Mouse (Mus musculus) cortical plate, adult 2 months (tissue): ENCODE measurements around the gene Npas3. TPM values are rescaled to one million over a fixed set of nuclear protein-coding genes. Genes with fewer than 3 reads are reported as not detected.

Experiments
- H3K27ac ChIP-seq: fragments of 200-500 bp; 2 replicates; pipeline ENCODE4 v1.5.1; 2012; ENCODE audit warnings: low read length, control low read depth, inconsistent platforms; ENCODE audit not compliant: insufficient read depth
- H3K4me1 ChIP-seq: fragments of 200-500 bp; 2 replicates; pipeline ENCODE4 v1.6.1; 2011; ENCODE audit warnings: low read length; ENCODE audit not compliant: control insufficient read depth, insufficient read depth
- H3K4me3 ChIP-seq: fragments of 200-500 bp; 2 replicates; pipeline ENCODE4 v1.5.1; 2011; ENCODE audit warnings: mild to moderate bottlenecking, low read length, control low read depth; ENCODE audit not compliant: insufficient read depth
- CTCF ChIP-seq: fragments of 200-500 bp; IDR thresholded peaks from 2 replicates; pipeline ENCODE4 v1.5.1; 2011; ENCODE audit warnings: mild to moderate bottlenecking, control low read depth, low read length; ENCODE audit not compliant: insufficient read depth; ENCODE audit errors: extremely low read depth
- POLR2A ChIP-seq: fragments of 200-500 bp; IDR thresholded peaks from 2 replicates; pipeline ENCODE4 v1.6.1; 2011; ENCODE audit warnings: mild to moderate bottlenecking, low read length, control low read depth; ENCODE audit not compliant: insufficient read depth; ENCODE audit errors: extremely low read depth
- polyA plus RNA-seq: library from polyadenylated mRNA; depleted of rRNA; stranded (reverse); fragments of >200 nt; gene quantifications from 2 replicates; pipeline ENCODE4 v1.2.3, GENCODE M21; 2012

Npas3 gene
- polyA plus RNA-seq, 1 experiment, result 7.9 TPM

- no peak overlapping the region for H3K4me3 ChIP-seq
- H3K4me1 ChIP-seq, result no peaks in the 10 kb centered on the region
- H3K27ac ChIP-seq, result no peak overlapping the region
- TF ChIP-seq POLR2A (no peak), CTCF (no peak)
These were observed 613.8 kb downstream of the Npas3 start for GRCm38 (mm10) chr12:53862281-53862680.

GRCm38 (mm10) chr12:53864436-53865136 lies 616.1 kb downstream of the Npas3 start:
- H3K4me3 ChIP-seq, result no peak overlapping the region
- no peak for TF ChIP-seq POLR2A
- no peak for TF ChIP-seq CTCF
- no peak overlapping the region for H3K27ac ChIP-seq
- no peaks in the 10 kb centered on the region for H3K4me1 ChIP-seq

GRCm38 (mm10) chr12:53865691-53866090 lies 617.2 kb downstream of the Npas3 start:
- H3K4me1 ChIP-seq, result no peaks in the 10 kb centered on the region
- H3K4me3 ChIP-seq, result no peak overlapping the region
- TF ChIP-seq POLR2A (no peak), CTCF (no peak)
- no peak overlapping the region for H3K27ac ChIP-seq

GRCm38 (mm10) chr12:53869981-53870380 lies 621.5 kb downstream of the Npas3 start:
- H3K4me1 ChIP-seq, result no peaks in the 10 kb centered on the region
- no peak overlapping the region for H3K4me3 ChIP-seq
- no peak overlapping the region for H3K27ac ChIP-seq
- TF ChIP-seq POLR2A (no peak), CTCF (no peak)

GRCm38 (mm10) chr12:53875226-53875625 lies 626.7 kb downstream of the Npas3 start:
- TF ChIP-seq POLR2A, result no peak
- TF ChIP-seq CTCF, result no peak
- Histone ChIP-seq H3K4me3 (no peak overlapping the region), H3K27ac (no peak overlapping the region)

GRCm38 (mm10) chr12:53876693-53877092 lies 628.2 kb downstream of the Npas3 start:
- H3K4me1 ChIP-seq, result no peaks in the 10 kb centered on the region
- TF ChIP-seq CTCF (no peak), POLR2A (no peak)
- H3K27ac ChIP-seq, result no peak overlapping the region
- H3K4me3 ChIP-seq, result no peak overlapping the region

More at GRCm38 (mm10) chr12:53875226-53875625, 626.7 kb downstream of the Npas3 start:
- H3K4me1 ChIP-seq, result no peaks in the 10 kb centered on the region

- H3K4me1 ChIP-seq, result no peaks in the 10 kb centered on the region
- no peak for TF ChIP-seq POLR2A
- no peak for TF ChIP-seq CTCF
- H3K4me3 ChIP-seq, result no peak overlapping the region
- H3K27ac ChIP-seq, result no peak overlapping the region
These were observed 633.2 kb downstream of the Npas3 start for GRCm38 (mm10) chr12:53881684-53882083.

GRCm38 (mm10) chr12:53882863-53883262 lies 634.4 kb downstream of the Npas3 start:
- no peak overlapping the region for H3K27ac ChIP-seq
- TF ChIP-seq POLR2A, result no peak
- TF ChIP-seq CTCF, result no peak
- H3K4me3 ChIP-seq, result no peak overlapping the region
- no peaks in the 10 kb centered on the region for H3K4me1 ChIP-seq

- Histone ChIP-seq H3K27ac (no peak overlapping the region), H3K4me3 (no peak overlapping the region), H3K4me1 (no peaks in the 10 kb centered on the region)
- TF ChIP-seq POLR2A, result no peak
- no peak for TF ChIP-seq CTCF
These were observed 640.1 kb downstream of the Npas3 start for GRCm38 (mm10) chr12:53888624-53889023.

GRCm38 (mm10) chr12:53895909-53896308 lies 647.4 kb downstream of the Npas3 start:
- Histone ChIP-seq H3K4me1 (no peaks in the 10 kb centered on the region), H3K27ac (no peak overlapping the region), H3K4me3 (no peak overlapping the region)
- TF ChIP-seq CTCF, result no peak
- TF ChIP-seq POLR2A, result no peak

- no peaks in the 10 kb centered on the region for H3K4me1 ChIP-seq
- no peak overlapping the region for H3K4me3 ChIP-seq
- H3K27ac ChIP-seq, result no peak overlapping the region
- TF ChIP-seq CTCF, result no peak
- TF ChIP-seq POLR2A, result no peak
These were observed 660.3 kb downstream of the Npas3 start for GRCm38 (mm10) chr12:53908761-53909160.
